1 mouse cellular context compared by ENCODE assay signal in genomic region chr7:30308076-30309005, GRCm38 (mm10).
TF ChIP-seq lines count a peak whose summit lies in the region.

Gene Alkbh6, plus strand, starts transcription at chr7:30308717.

TF ChIP-seq in CH12.LX, 34 proteins besides CTCF, POLR2A, EP300 and RAD21 (continued from another document):
- TF ChIP-seq MAX (IDR thresholded peaks at IDR 0.05; ENCODE audit: low read length) (peak; percentile 71), E2F4 (IDR thresholded peaks at IDR 0.05; ENCODE audit: insufficient replicate concordance, low read depth, low read length) (no peak), ELF1 (IDR thresholded peaks at IDR 0.05; ENCODE audit: low read depth, low read length) (peak; percentile 92), CHD1 (IDR thresholded peaks at IDR 0.05; ENCODE audit: low read depth, low read length) (no peak), ZMIZ1 (IDR thresholded peaks at IDR 0.05; ENCODE audit: low read depth, low read length) (peak; percentile 94), CHD2 (IDR thresholded peaks at IDR 0.05; ENCODE audit: low read length) (peak; percentile 74), HCFC1 (IDR thresholded peaks at IDR 0.05; ENCODE audit: low read depth, low read length) (peak; percentile 78), ETS1 (conservative IDR thresholded peaks at IDR 0.05; ENCODE audit: low read depth, low read length) (no peak), SMC3 (IDR thresholded peaks at IDR 0.05; ENCODE audit: low read depth, low read length) (no peak), JUN (IDR thresholded peaks at IDR 0.05; ENCODE audit: insufficient read depth, low read depth, low read length) (no peak), GABPA (IDR thresholded peaks at IDR 0.05; ENCODE audit: insufficient replicate concordance, low read depth, low read length) (no peak), MAFK (IDR thresholded peaks at IDR 0.05; ENCODE audit: insufficient replicate concordance, low read length) (no peak)
